Mouse (Mus musculus) forebrain, postnatal 0 days (tissue): ENCODE results near the gene Tuba4a. TPM values are rescaled to one million over a fixed set of nuclear protein-coding genes. Genes with fewer than 3 reads are reported as not detected.

Source experiments
- ATAC-seq: fragments of 200-750 bp; cut with Nextera tagmentation; 2 replicates; pipeline ENCODE4 v1.8.0; 2017; ENCODE audit warnings: mild to moderate bottlenecking, moderate library complexity
- DNase-seq: peaks from one replicate; pipeline ENCODE4 v3.0.0-alpha.2; 2015
- H3K27ac ChIP-seq: fragments of 300-500 bp; sonication (generic); 2 replicates; pipeline ENCODE4 v1.5.1; 2014; ENCODE audit warnings: low read depth, mild to moderate bottlenecking, antibody characterized with exemption, low read length, moderate library complexity, mixed read lengths
- H3K27me3 ChIP-seq: fragments of 300-500 bp; sonication (generic); 2 replicates; pipeline ENCODE4 v1.6.1; 2014; ENCODE audit warnings: mild to moderate bottlenecking, low read length, mixed read lengths; ENCODE audit not compliant: insufficient read depth
- H3K36me3 ChIP-seq: fragments of 300-500 bp; sonication (generic); 2 replicates; pipeline ENCODE4 v1.6.1; 2014; ENCODE audit warnings: mild to moderate bottlenecking, moderate library complexity; ENCODE audit not compliant: insufficient read depth
- H3K4me1 ChIP-seq: fragments of 300-500 bp; sonication (generic); 2 replicates; pipeline ENCODE4 v1.6.1; 2014; ENCODE audit warnings: antibody characterized with exemption; ENCODE audit not compliant: insufficient read depth
- H3K4me2 ChIP-seq: fragments of 300-500 bp; sonication (generic); 2 replicates; pipeline ENCODE4 v1.6.1; 2014; ENCODE audit warnings: low read depth, mild to moderate bottlenecking, moderate library complexity
- H3K4me3 ChIP-seq: fragments of 300-500 bp; sonication (generic); 2 replicates; pipeline ENCODE4 v1.5.1; 2014; ENCODE audit warnings: low read depth, low read length, mixed read lengths
- H3K9ac ChIP-seq: fragments of 300-500 bp; sonication (generic); 2 replicates; pipeline ENCODE4 v1.6.1; 2014; ENCODE audit warnings: mild to moderate bottlenecking
- H3K9me3 ChIP-seq: fragments of 300-500 bp; sonication (generic); 2 replicates; pipeline ENCODE4 v1.6.1; 2016; ENCODE audit warnings: low read length
- CTCF ChIP-seq: sonication (generic); IDR thresholded peaks from 2 replicates; pipeline ENCODE4 v1.5.1; 2016; ENCODE audit warnings: antibody characterized with exemption, control low read depth, low read depth
- WGBS: fragments of 180-500 bp; shearing (Covaris S2); extraction: QIAGEN DNeasy Blood & Tissue Kit; methylation state at CpG from one replicate; pipeline ENCODE4 v1.1.7; 2014; 5-methylcytosine and 5-hydroxymethylcytosine counted together
- polyA plus RNA-seq: library from polyadenylated mRNA; unstranded; fragments of >200 nt; fragmentation: Nextera tagmentation; extraction: Ambion mirVana; gene quantifications from 2 replicates; pipeline ENCODE4 v1.2.1, GENCODE M21; 2015
- total RNA-seq: library from RNA; depleted of rRNA; stranded (reverse); fragments of >200 nt; gene quantifications from 2 replicates; pipeline ENCODE4 v1.2.3, GENCODE M21; 2014

Tuba4a gene
- total and polyA plus RNA-seq, 2 experiments from 2014 or later: 58.5 to 87.1 TPM

DNA sequence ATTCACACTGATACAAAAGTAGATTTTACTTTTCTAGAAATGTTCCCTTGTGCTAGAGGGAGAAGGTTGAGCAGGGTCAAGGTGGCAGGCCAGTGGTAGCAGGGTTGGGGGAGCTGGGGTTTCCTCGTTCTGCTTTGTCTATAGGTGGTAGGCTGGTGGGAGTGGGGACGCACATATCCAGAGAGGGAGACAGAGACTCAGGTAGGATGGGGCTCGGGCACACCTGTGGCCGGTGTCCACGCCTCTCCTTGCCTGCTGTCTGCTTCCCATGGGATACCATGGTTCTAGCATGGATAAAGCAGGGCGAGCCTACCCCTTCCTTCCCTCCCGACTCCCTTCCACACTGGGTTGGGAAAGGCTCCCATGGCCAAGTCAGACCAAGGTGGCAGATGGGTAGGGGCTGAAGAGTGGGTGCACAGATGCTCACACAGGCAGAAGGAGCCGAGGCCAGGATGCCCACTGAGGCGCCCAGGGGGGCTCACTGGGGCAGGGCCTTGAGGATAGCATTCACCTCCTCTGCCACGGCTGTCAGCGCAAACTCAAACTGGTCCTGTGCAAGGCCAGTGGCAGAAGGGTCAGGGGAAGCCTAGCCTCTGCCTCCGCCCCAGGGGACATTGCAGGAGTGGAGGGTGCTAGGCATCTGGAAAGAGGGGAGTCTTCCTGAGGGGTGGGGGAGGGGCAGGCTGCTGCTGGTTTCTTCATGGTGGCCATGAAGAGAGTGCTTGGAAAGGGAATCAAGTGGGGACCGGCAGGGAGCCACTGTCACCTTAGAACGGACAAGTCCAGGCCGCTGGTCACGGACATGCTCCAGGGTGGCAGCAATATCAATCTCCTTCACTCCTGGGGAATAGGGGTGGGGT is 27.6 kb upstream of the Tuba4a start:
- Histone ChIP-seq H3K4me2 (no peak overlapping the region), H3K9me3 (no peaks in the 10 kb centered on the region), H3K27ac (no peak overlapping the region), H3K9ac (no peak overlapping the region), H3K36me3 (peaks cover 8% of the 10 kb centered on the region; the same call in 1 of the 2 replicates), H3K4me1 (no peaks in the 10 kb centered on the region), H3K27me3 (no peaks in the 10 kb centered on the region), H3K4me3 (no peak overlapping the region)
- ATAC-seq (no peak), DNase-seq (no peak)
- no peak for TF ChIP-seq CTCF
- WGBS: 79% methylated on average over 16 of the region's 16 CpGs

DNA sequence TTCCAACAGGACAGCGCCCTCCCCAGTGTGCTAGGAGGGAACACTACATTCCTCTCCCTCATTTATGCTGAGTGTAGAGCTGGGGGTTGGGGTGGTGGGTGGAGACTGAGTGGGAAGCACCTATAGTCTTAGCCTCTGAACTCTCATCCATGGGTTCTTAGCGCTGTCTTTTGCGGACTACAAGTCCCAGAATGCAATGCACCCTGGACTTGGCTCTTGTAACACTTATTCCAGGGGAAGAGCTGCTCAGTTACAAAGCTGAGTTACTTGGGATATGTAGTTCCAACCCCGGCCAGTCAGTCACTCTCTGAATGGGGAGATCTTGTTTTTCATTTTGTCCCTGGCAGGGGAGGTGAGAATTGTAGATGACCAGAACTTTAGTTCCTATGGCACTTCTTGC is 25.2 kb upstream of the Tuba4a start:
- no peak overlapping the region for H3K9ac ChIP-seq
- H3K9me3 ChIP-seq: no peaks in the 10 kb centered on the region
- no peaks in the 10 kb centered on the region for H3K4me1 ChIP-seq
- H3K4me3 ChIP-seq: no peak overlapping the region
- peak; percentile 81 for DNase-seq
- peak; percentile 90 for ATAC-seq
- no peak overlapping the region for H3K27ac ChIP-seq
- WGBS: 17% methylated on average over 4 of the region's 4 CpGs
- no peak overlapping the region for H3K4me2 ChIP-seq
- TF ChIP-seq CTCF: no peak
- peaks cover 19% of the 10 kb centered on the region for H3K36me3 ChIP-seq
- H3K27me3 ChIP-seq: no peaks in the 10 kb centered on the region

DNA sequence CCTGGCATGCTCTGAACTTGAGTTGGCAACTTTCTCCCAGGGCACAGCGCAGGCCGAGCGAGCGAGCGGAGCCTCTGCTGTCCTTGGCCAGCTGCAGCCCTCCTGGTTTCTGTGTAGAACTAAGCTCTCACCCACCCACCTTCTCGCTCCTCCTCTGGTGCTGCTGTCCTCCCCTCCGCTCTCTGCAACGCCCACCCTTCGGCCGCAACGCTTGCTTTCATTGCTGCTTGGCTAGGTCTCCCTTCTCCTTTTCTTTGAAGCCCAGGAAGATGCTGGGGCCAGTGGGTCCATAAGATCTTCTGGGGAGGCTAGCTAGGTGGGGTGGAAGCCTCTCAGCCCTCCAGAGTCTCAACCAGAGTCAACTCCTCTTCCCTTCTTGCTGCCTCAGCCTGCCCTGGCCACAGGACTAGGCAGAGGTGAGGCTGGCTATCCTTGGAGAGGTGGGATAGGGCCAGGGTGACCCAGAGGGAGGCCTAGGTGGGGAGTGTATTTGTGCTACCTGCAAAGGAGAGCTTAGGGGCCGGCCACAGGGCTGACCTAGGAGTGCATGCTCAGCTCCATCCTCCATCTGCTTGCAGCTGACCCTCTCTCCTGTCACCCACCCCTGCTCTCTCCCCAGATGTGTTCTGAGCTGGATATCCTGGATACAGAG is 24.6 kb upstream of the Tuba4a start:
- Histone ChIP-seq H3K4me2 (no peak overlapping the region), H3K4me3 (no peak overlapping the region), H3K36me3 (peaks cover 23% of the 10 kb centered on the region), H3K9me3 (no peaks in the 10 kb centered on the region), H3K4me1 (no peaks in the 10 kb centered on the region), H3K9ac (no peak overlapping the region), H3K27ac (no peak overlapping the region), H3K27me3 (no peaks in the 10 kb centered on the region)
- DNase-seq (no peak), ATAC-seq (no peak)
- no peak for TF ChIP-seq CTCF
- 89% methylated on average over 12 of the region's 12 CpGs for WGBS

DNA sequence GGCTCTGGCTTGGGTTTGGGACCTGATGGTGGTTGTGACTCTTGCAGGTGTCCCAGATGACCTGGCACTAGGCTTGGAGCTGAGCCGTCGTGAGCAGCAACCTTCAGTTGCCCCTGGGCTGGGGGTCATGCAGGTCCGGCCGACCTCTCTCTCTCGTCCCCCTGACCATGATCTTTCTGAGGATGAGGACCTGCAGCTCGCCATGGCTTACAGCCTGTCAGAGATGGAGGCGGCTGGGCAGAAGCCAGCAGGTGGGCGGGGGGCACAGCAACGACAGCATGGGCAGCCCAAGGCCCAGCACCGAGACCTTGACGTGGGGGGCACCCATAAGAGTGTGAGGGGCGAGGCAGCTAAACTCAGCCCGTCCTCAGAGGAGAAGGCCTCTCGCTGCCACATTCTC is 23.7 kb upstream of the Tuba4a start:
- no peak for TF ChIP-seq CTCF
- DNase-seq (no peak), ATAC-seq (no peak)
- H3K4me3 ChIP-seq: no peak overlapping the region
- H3K36me3 ChIP-seq: peaks cover 23% of the 10 kb centered on the region
- no peaks in the 10 kb centered on the region for H3K9me3 ChIP-seq
- H3K9ac ChIP-seq: no peak overlapping the region
- no peak overlapping the region for H3K4me2 ChIP-seq
- H3K27ac ChIP-seq: no peak overlapping the region
- no peaks in the 10 kb centered on the region for H3K27me3 ChIP-seq
- H3K4me1 ChIP-seq: no peaks in the 10 kb centered on the region
- 86% methylated on average over 14 of the region's 14 CpGs for WGBS

DNA sequence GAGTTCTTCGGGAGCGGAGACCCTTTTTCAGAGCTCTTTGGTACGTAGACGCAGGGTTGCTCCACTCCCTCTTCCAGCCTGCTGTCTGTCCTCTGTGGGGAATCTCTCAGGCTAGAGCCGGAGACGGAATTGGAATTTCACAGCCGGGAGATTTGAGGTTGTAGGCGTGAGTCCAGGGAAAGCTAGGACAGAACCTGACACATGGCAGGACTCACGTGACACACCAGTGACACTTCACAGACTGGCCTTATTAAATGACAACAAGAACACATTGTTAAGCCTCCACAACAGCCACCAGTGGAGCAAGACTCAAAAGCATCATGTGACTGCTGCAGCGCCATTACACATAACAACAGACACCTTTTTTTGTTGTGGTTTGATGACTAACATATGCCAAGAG is 19.9 kb upstream of the Tuba4a start:
- Histone ChIP-seq H3K4me2 (no peak overlapping the region), H3K9me3 (no peaks in the 10 kb centered on the region), H3K27ac (no peak overlapping the region), H3K36me3 (peaks cover 23% of the 10 kb centered on the region), H3K27me3 (no peaks in the 10 kb centered on the region), H3K9ac (no peak overlapping the region), H3K4me1 (0 out of 2 replicates have a peak, but pooled peaks cover 9% of the 10 kb centered on the region), H3K4me3 (no peak overlapping the region)
- DNase-seq (no peak), ATAC-seq (no peak)
- TF ChIP-seq CTCF: no peak
- 84% methylated on average over 10 of the region's 10 CpGs for WGBS

DNA sequence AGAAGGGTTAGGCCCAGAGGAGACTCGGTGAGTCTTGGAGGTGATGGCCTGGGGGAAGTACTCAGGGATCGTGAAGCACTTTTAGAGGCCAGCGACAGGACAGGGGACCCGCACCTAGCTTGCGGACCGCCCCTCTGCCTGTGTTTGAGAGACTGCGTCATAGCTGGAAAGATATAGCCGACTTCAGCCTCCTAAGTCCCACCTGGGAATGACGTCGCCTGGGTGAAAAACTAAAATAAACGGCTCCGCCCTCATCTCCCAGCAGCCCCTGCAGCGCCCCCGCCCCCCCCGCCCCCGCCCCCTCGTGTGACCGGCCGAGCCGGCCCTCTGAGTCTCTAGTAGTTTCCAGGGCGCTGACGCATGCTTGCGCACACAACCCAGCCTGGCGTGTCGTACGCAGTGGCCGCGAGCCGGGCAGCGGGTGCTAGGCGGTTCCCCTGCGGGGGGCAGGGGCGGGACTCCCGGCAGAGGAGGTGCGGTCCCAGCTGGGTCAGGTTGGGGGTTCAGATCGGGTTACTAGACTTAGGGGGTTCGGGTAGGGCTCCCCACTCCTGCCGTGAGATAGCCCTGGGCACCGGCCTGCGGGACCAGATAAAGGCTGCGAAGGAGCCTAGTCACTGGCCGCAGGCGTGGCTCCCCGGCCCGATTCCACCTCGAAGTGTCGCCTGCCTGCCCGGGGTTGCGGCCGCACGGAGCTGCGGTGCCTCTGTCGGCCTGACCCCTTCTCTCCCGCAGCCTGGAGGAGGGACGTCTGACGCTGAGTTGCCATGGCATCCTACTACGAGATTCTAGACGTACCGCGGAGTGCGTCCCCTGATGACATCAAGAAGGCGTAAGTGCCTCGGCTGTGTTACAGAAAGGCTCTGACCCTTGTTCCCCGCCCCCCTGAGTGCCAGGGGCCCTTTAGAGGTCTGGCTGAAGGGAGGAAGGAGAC is 16.7 kb upstream of the Tuba4a start, which contains the start of gene Dnajb2:
Gene Dnajb2 (plus strand): TSS at position 290 of the 934 bp plus-strand sequence.
- WGBS: 5% methylated on average over 64 of the region's 64 CpGs
- H3K9me3 ChIP-seq: no peaks in the 10 kb centered on the region
- DNase-seq (peak; percentile 83), ATAC-seq (peak; percentile 92)
- H3K4me3 ChIP-seq: peak within 1 kb of the TSS; percentile 69
- H3K9ac ChIP-seq: peak within 1 kb of the TSS; percentile 80
- peak within 1 kb of the TSS; percentile 84 for H3K4me2 ChIP-seq
- H3K4me1 ChIP-seq: 0 out of 2 replicates have a peak, but pooled peaks cover 9% of the 10 kb centered on the region
- H3K27me3 ChIP-seq: no peaks in the 10 kb centered on the region
- H3K36me3 ChIP-seq: peaks cover 10% of the 10 kb centered on the region; the same call in 1 of the 2 replicates
- TF ChIP-seq CTCF: 0 out of 2 replicates have a peak, but pooled peaks have one; percentile 2
- peak within 1 kb of the TSS; percentile 85 for H3K27ac ChIP-seq
